Mouse (Mus musculus): ENCODE results near the gene Ghrhr. TPM values are rescaled to one million over a fixed set of nuclear protein-coding genes. Genes with fewer than 3 reads are reported as not detected.
A peak's percentile ranks its signal among the peaks of the same experiment; 100 is the strongest.

The Ghrhr gene
- not detected in 2 replicates for polyA plus RNA-seq (2016; fragmentation: Nextera tagmentation; extraction: Ambion mirVana)

DNA sequence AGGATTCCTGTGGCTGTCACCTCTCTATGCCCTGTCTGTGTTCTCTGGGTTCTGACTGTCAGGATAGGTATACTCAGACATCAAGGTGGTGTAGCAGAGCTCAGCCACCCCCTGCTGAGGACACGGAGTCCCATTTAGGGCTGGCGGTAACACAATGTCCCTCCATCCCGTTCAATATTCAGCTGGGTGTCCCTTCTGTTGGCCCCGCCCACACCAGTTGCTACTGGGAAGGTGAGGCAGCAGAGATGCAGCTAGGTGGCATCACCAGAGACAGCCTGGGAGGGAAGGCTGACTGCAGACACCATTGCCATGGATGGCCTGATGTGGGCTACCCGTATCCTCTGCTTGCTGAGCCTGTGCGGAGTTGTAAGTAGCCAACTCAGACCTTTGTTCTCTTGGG is at the start of gene Ghrhr:
Ghrhr (plus strand) TSS at position 220 of the 400 bp plus-strand sequence.
- WGBS, result 64% methylated on average over 6 of the region's 6 CpGs
- H3K27me3 ChIP-seq (ENCODE audit: insufficient read depth, poor library complexity, severe bottlenecking), result peaks cover 54% of the 10 kb centered on the region

DNA sequence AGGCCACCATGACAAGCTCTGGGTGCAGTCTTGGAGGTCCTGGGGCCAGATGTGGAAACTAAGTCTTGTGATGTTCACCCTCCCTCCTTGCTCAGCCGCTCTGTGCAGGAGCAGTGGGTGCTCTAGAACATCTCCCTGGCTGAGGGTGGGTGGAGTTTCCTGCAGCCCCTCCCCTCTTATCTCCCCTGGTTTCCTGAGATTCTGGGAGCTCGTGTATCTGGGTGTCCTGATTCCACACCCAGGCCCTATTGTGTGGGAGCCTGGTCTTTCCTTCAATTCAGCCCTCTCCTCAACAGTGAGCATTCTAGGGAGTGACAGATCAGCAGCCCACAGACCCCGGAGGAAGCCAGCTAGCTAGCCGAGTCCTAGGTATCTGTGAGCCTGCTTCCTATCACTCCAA is 49.8 kb upstream of the Ghrhr start:
- peaks cover 51% of the 10 kb centered on the region for H3K4me1 ChIP-seq
- 31% methylated on average over 4 of the region's 4 CpGs for WGBS
- no peak overlapping the region for H3K27ac ChIP-seq
- no peak for DNase-seq (ENCODE audit: low spot score)
- no peaks in the 10 kb centered on the region for H3K36me3 ChIP-seq
- peaks cover 38% of the 10 kb centered on the region for H3K27me3 ChIP-seq (ENCODE audit: insufficient read depth, poor library complexity, severe bottlenecking)
- H3K9me3 ChIP-seq, result no peaks in the 10 kb centered on the region
- no peak overlapping the region for H3K4me3 ChIP-seq

More for the DNA sequence above, at the start of gene Ghrhr:
- Histone ChIP-seq H3K27ac (no peak within 1 kb of the TSS), H3K4me3 (no peak within 1 kb of the TSS), H3K36me3 (no peaks in the 10 kb centered on the region), H3K4me1 (no peaks in the 10 kb centered on the region), H3K9me3 (no peaks in the 10 kb centered on the region)
- DNase-seq (ENCODE audit: low spot score), result peak; percentile 67

DNA sequence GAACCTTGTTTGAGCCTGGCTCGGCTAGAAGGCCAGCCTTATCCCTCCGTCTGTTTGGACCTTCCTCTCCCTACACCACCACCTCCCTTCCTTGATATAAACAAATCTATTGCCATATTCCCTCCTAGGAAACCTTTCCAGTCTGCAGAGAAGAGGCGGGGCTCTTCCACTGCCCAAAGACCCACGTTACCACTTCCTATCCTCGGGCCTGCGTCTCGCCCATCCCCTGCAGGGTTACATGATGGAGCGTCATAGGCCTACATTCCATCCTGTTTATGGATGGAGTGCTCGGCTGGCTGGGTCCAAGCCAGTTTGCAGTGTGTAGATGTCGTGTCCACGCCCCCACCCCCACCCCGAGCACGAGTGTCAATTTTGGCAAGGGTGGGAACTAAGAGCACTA is 48.8 kb upstream of the Ghrhr start:
- Histone ChIP-seq H3K27me3 (ENCODE audit: insufficient read depth, poor library complexity, severe bottlenecking) (peaks cover 38% of the 10 kb centered on the region), H3K36me3 (no peaks in the 10 kb centered on the region), H3K27ac (no peak overlapping the region), H3K9me3 (no peaks in the 10 kb centered on the region), H3K4me3 (no peak overlapping the region), H3K4me1 (peaks cover 47% of the 10 kb centered on the region)
- no peak for DNase-seq (ENCODE audit: low spot score)
- WGBS, result 75% methylated on average over 13 of the region's 13 CpGs

DNA sequence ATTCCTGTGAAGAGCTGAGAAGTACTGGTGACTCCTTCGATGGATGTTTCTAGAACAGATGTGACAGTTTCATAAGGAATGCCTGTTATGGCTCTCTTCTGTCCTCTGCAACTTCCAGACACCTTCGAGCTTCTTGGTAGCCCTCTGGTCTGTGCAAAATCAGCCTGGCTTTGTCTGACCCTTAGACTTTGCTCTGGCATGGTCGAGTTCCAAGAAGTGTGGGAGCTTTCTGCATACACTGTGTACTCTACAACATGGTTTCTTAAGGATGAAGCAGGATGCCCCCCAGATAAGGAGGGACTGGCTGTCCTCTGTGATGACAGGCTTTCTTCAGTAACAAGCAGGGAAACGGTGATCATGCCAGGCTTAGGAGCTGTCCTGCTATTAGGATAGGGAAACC is 47.9 kb upstream of the Ghrhr start:
- H3K9me3 ChIP-seq, result no peaks in the 10 kb centered on the region
- no peak overlapping the region for H3K27ac ChIP-seq
- peaks cover 44% of the 10 kb centered on the region for H3K4me1 ChIP-seq
- no peak overlapping the region for H3K4me3 ChIP-seq
- H3K27me3 ChIP-seq (ENCODE audit: insufficient read depth, poor library complexity, severe bottlenecking), result peaks cover 38% of the 10 kb centered on the region
- DNase-seq (ENCODE audit: low spot score), result no peak
- 60% methylated on average over 4 of the region's 4 CpGs for WGBS
- H3K36me3 ChIP-seq, result no peaks in the 10 kb centered on the region

DNA sequence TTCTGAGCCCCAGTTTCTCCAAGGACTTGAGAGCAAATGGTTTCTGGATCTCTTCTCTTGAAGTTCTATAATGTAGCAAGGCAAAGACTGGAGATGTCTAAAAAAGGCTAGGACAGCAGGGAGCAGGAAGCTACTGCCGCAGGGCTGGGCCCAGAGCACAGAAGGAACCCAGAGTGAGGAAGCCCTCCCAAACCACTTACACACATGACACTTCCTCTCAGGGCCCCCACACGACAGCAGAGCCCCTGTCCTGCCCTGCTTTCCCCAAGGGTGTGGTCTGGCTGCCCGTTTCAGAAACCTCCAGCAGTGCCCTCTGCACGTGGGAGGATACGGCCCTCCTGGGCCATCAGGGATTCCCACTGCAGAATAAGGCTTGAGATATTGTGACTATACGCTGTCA is 44.8 kb upstream of the Ghrhr start:
- DNase-seq (ENCODE audit: low spot score), result no peak
- Histone ChIP-seq H3K4me1 (peaks cover 46% of the 10 kb centered on the region), H3K27me3 (ENCODE audit: insufficient read depth, poor library complexity, severe bottlenecking) (peaks cover 46% of the 10 kb centered on the region), H3K27ac (0 out of 2 replicates have a peak overlapping the region, but pooled peaks have one; percentile 16), H3K36me3 (no peaks in the 10 kb centered on the region), H3K4me3 (no peak overlapping the region), H3K9me3 (no peaks in the 10 kb centered on the region)
- 63% methylated on average over 6 of the region's 6 CpGs for WGBS

DNA sequence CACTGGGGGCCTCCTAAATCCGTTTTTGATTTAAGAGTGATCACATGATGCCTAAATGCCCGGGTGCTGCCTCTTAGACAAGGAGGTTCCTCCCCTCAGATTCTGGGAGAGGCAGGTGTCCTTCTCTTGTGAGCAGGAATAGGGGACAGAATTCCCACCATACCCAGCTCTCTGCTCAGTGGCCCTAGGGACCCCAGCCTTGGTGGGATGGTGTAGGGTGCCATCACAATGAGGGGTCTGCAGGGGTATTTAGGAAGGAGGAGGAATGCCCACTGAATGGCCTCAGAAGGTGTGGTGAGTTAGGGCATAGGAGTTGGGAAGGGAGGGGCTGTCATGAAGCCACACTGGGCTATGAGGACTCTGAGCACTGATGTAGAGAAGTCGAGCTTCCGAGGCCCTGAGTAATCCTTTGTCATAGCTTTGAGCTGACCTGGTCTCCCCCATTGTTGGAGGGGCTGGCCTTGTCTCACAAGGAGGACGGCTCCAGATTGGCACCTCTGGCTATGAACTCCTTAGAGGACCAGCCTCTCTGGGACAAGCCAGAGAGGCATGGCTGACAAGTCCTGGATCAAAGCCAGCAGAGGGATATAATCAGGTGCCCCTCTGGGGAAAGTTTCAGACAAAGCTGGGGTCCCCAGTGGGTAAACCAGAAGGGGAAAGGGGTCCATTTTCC is 43.9 kb upstream of the Ghrhr start:
- 63% methylated on average over 5 of the region's 5 CpGs for WGBS
- H3K9me3 ChIP-seq, result no peaks in the 10 kb centered on the region
- H3K4me3 ChIP-seq, result no peak overlapping the region
- H3K27me3 ChIP-seq (ENCODE audit: insufficient read depth, poor library complexity, severe bottlenecking), result peaks cover 46% of the 10 kb centered on the region
- H3K4me1 ChIP-seq, result peaks cover 46% of the 10 kb centered on the region
- no peak for DNase-seq (ENCODE audit: low spot score)
- no peaks in the 10 kb centered on the region for H3K36me3 ChIP-seq
- H3K27ac ChIP-seq, result no peak overlapping the region

DNA sequence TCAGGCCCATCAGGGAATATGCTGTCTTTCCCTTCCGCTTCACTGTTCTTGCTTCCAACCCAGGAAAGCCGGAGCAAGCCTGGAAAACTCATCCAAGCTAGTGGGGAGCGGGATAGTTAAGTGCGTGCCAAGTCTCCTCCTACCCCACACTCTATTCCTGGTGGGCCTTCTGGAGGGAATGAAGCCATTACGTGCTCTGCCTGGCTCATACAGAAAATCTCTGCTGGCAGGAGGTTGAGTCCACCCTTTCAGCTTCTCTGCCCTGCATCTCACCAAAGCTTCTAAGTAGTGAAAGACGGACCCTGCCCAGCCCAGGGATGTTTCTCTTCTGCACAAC is 43.4 kb upstream of the Ghrhr start:
- no peak for DNase-seq (ENCODE audit: low spot score)

DNA sequence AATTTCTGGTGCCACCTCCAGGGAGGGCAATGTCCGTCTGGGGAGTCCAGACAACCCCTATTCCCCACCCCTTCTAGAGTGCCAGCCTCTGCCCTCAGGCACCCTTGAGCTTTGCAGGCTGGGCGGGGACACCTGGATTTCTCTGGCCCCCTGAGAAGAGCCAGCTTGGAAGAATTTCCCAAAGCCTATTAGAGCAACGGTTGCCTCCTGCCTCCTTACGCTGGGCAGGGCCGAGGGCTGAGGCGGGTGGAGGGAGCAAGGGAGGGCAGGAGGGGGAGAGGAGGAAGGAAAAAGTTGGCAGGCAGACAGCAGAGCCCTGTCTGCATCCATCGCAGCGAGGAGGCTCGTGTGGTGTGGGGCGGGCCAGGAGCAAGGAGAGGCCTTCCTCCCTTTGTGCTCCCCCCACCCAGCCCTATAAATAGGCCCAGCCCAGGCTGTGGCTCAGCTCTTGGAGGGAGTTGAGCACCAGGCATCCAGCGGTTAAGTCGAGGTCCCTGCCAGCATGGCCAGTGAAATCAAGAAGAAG is 40.0 kb upstream of the Ghrhr start, which contains the start of gene Aqp1:
Aqp1 (plus strand) TSS at position 444 of the 526 bp plus-strand sequence.
- H3K9me3 ChIP-seq, result no peaks in the 10 kb centered on the region
- peak within 1 kb of the TSS; percentile 64 for H3K27ac ChIP-seq
- no peaks in the 10 kb centered on the region for H3K36me3 ChIP-seq
- H3K4me3 ChIP-seq, result peak within 1 kb of the TSS; percentile 12; the same call in 1 of the 2 replicates
- peak; percentile 81 for DNase-seq (ENCODE audit: low spot score)
- 10% methylated on average over 12 of the region's 12 CpGs for WGBS
- peaks cover 51% of the 10 kb centered on the region for H3K27me3 ChIP-seq (ENCODE audit: insufficient read depth, poor library complexity, severe bottlenecking)
- H3K4me1 ChIP-seq, result peaks cover 69% of the 10 kb centered on the region

More for the DNA sequence above, 43.4 kb upstream of the Ghrhr start:
- H3K9me3 ChIP-seq, result no peaks in the 10 kb centered on the region
- no peak overlapping the region for H3K4me3 ChIP-seq
- peaks cover 46% of the 10 kb centered on the region for H3K4me1 ChIP-seq
- WGBS, result 88% methylated on average over 6 of the region's 6 CpGs
- no peaks in the 10 kb centered on the region for H3K36me3 ChIP-seq
- H3K27ac ChIP-seq, result no peak overlapping the region
- peaks cover 51% of the 10 kb centered on the region for H3K27me3 ChIP-seq (ENCODE audit: insufficient read depth, poor library complexity, severe bottlenecking)

DNA sequence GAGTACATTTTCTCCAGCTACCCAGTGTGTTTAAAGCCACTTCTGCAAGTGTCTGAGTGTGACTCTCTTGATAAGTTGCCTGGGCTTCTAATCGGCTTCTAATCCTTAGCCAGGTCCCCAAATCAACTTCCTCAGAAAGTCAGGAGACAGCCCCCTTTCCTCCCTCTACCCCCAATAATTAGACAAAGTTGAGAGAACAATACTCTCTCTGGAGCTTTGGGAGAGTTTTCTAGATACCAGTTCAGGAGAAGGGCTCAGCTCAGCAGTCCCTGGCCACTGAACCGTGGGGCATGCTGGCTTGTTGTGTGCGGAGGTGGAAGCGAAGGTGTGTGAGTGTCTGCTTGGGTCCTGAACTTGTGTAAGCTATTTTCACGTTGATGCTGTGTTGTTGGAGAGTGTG is 38.9 kb upstream of the Ghrhr start:
- no peaks in the 10 kb centered on the region for H3K9me3 ChIP-seq
- no peak overlapping the region for H3K27ac ChIP-seq
- H3K27me3 ChIP-seq (ENCODE audit: insufficient read depth, poor library complexity, severe bottlenecking), result peaks cover 52% of the 10 kb centered on the region
- no peak overlapping the region for H3K4me3 ChIP-seq
- H3K4me1 ChIP-seq, result peaks cover 75% of the 10 kb centered on the region
- 67% methylated on average over 5 of the region's 5 CpGs for WGBS
- no peaks in the 10 kb centered on the region for H3K36me3 ChIP-seq
- DNase-seq (ENCODE audit: low spot score), result no peak

DNA sequence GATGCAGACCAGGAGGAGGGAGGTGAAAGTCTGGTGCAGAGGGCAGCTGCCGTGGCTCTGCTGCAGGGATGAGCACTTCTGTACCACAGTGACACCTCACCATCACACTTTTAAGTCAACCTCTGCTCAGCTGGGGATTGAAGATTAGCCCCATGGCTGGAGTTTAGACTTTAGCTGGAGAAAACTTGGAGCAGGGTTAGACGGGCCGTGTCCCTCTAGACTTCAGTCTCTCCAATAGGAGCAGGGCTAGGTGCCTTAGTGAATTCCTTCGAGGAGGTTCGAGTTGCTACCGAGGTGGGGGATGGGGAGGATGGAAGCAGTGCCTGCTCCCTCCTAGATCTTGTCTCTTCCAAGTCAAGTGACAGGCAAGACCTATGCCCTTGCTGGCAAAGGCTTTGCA is 38.0 kb upstream of the Ghrhr start:
- no peak overlapping the region for H3K4me3 ChIP-seq
- no peaks in the 10 kb centered on the region for H3K9me3 ChIP-seq
- H3K4me1 ChIP-seq, result peaks cover 80% of the 10 kb centered on the region
- WGBS, result 38% methylated on average over 6 of the region's 6 CpGs
- no peaks in the 10 kb centered on the region for H3K36me3 ChIP-seq
- peaks cover 59% of the 10 kb centered on the region for H3K27me3 ChIP-seq (ENCODE audit: insufficient read depth, poor library complexity, severe bottlenecking)
- H3K27ac ChIP-seq, result no peak overlapping the region
- no peak for DNase-seq (ENCODE audit: low spot score)

DNA sequence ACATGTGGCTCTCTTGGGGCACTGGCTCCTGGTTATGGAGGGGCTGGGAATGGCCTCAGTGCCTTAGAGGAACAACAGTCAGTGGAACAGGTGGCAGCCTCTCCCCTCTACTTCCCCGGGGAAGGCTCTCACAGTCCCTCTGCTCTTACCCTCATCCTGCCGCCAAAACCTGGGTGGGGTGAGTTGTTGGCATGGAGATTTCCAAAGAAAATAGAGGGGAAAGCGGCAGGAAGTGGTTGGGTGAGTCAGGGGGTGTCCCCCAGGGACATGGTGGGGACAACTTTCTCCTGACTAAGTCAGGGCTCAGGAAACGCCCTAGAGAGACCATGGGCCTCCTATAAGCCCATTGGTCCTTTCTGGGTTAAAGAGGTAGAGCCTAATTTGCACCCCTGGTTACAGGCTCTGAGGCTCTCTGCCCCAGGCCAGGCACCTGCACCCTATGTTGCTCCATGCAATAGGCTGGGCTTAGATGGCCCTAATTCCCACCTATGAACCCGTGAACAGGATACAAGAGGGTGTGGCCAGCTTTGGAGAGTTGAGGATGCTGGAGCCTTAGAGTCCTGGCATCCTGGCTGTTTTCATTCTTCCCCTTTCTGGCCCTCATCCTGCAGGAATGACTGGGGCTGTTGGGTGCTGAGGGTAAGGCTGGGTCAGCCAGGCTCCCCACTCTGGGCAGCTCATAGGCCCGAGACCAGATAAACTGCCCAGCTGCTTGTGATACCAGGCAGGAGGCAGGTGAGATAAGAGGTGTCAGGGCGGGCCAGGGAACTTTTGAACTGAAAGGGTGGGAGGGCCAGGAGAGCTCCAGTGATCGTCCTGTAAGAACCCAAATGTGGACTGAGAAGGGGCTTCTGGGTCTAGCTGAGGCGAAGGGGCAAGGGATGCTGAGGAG is 36.9 kb upstream of the Ghrhr start:
- no peaks in the 10 kb centered on the region for H3K36me3 ChIP-seq
- H3K4me3 ChIP-seq, result no peak overlapping the region
- peaks cover 80% of the 10 kb centered on the region for H3K4me1 ChIP-seq
- DNase-seq (ENCODE audit: low spot score), result no peak
- H3K9me3 ChIP-seq, result no peaks in the 10 kb centered on the region
- 48% methylated on average over 9 of the region's 9 CpGs for WGBS
- peak overlapping the region; percentile 29; the same call in 1 of the 2 replicates for H3K27ac ChIP-seq
- H3K27me3 ChIP-seq (ENCODE audit: insufficient read depth, poor library complexity, severe bottlenecking), result peaks cover 59% of the 10 kb centered on the region

DNA sequence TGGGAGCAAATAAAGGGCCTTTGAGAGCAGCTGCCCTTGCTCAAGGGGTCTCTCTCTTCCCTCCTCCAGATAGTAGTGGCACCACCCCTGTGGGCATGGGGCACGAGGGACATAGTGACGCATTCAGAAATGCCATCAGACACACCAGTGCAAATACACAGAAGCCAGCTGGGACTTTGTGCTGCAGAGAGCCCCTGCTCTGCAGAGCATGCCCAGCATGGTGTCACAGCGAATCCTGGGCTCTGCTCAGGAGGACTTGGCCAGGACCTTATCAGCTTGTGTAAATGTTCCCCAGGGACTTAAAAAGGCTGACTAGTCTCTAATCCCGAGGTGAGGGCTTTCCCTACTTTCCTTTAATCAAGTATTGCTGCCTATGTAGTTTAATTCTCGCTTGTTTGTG is 34.4 kb upstream of the Ghrhr start:
- Histone ChIP-seq H3K27ac (peak overlapping the region; percentile 7; the same call in 1 of the 2 replicates), H3K27me3 (ENCODE audit: insufficient read depth, poor library complexity, severe bottlenecking) (peaks cover 59% of the 10 kb centered on the region), H3K9me3 (no peaks in the 10 kb centered on the region), H3K4me3 (no peak overlapping the region), H3K4me1 (peaks cover 58% of the 10 kb centered on the region), H3K36me3 (no peaks in the 10 kb centered on the region)
- 11% methylated on average over 5 of the region's 5 CpGs for WGBS
- DNase-seq (ENCODE audit: low spot score), result no peak

DNA sequence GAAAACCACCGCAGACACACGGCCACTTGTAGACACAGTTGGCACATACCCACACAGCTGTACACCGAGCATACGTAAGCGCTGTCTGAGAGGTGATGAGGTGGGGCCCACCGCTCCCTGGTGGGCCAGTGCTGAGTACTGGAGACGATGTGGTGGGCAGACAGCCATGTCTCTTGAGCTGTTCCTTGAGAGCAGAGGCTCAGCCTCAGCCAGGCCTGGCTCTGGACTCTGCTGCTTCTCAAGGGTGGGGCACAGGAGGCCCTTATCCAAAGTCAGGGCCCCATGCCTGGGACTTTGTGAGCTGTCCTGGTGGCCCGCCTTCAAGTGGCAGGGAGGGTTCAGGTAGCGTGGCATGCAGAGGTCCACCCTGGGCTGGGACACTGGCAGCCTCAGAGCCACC is 33.8 kb upstream of the Ghrhr start:
- Histone ChIP-seq H3K27me3 (ENCODE audit: insufficient read depth, poor library complexity, severe bottlenecking) (peaks cover 59% of the 10 kb centered on the region), H3K4me1 (peaks cover 52% of the 10 kb centered on the region), H3K9me3 (no peaks in the 10 kb centered on the region), H3K27ac (no peak overlapping the region; the same call in 1 of the 2 replicates), H3K36me3 (no peaks in the 10 kb centered on the region), H3K4me3 (no peak overlapping the region)
- no peak for DNase-seq (ENCODE audit: low spot score)
- WGBS, result 70% methylated on average over 9 of the region's 9 CpGs
